Mouse (Mus musculus) liver, adult 10 weeks (tissue): Measurements from ENCODE around the gene Ap3b2. TPM values are rescaled to one million over a fixed set of nuclear protein-coding genes. Genes with fewer than 3 reads are reported as not detected.

Experiments
- polyA plus RNA-seq: library from polyadenylated mRNA; stranded (reverse); fragments of 350-450 nt; fragmentation: Illumina TruSeq; extraction: RNeasy Lipid Tissue Mini Kit (QIAGEN cat#74804); gene quantifications from one replicate; pipeline ENCODE4 v1.2.3, GENCODE M21; 2014; ENCODE audit warnings: low read depth, low replicate concordance

Ap3b2 gene
- not detected for polyA plus RNA-seq

GRCm38 (mm10) chr7:81493331-81494021 lies at the start of gene Ap3b2:
Gene Ap3b2, minus strand, starts transcription at chr7:81493925.

DNA sequence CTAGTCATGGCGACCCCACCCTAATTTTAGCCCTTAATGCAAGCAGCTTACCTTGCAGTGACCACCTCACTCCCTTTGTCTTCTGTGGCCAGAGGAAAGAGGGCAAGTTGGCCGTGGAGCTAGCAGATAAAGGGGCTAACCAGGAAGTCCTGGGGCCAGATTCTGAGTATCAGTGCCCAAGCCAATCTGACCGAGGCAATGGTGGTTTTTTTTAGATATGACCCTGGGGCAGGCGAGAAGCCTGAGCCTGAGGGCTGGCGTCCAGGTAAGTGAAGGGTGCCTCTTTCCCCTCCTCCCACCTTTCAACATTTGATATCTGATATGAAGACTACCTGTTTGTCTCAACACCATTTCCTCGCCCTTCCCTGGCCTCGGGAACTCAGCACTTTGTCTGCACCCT lies 4.5 kb upstream of the Ap3b2 start, which contains the start of gene BC048679:
TSS of gene BC048679 (minus strand) at position 101 of the 400 bp plus-strand sequence.

GRCm38 (mm10) chr7:81455155-81455651 lies 38.5 kb downstream of the Ap3b2 start, which contains the start of gene Cpeb1:
Gene Cpeb1, minus strand, starts transcription at chr7:81455465.

Other genes starting within 250 kb of the Ap3b2 start
- 188 TPM for gene Rps17, start 148.7 kb downstream of the Ap3b2 start, polyA plus RNA-seq
- 7.0 TPM for gene Cpeb1, start 38.5 kb downstream of the Ap3b2 start, polyA plus RNA-seq
- gene BC048679, start 4.4 kb upstream of the Ap3b2 start, polyA plus RNA-seq, result not detected
- not detected for gene Fsd2, start 73.0 kb upstream of the Ap3b2 start, polyA plus RNA-seq
- 13.7 TPM for gene Whamm, start 77.3 kb upstream of the Ap3b2 start, polyA plus RNA-seq
- gene Homer2, start 213.6 kb upstream of the Ap3b2 start, polyA plus RNA-seq, result 8.6 TPM